Mouse (Mus musculus) urinary bladder, postnatal 36 days (tissue): Measurements from ENCODE around the gene Mon1b.

Source experiments
- DNase-seq, 2 experiments: peaks; one replicate each; pipeline ENCODE4 v3.0.0; 2022; ENCODE audit warnings: low spot score in 2 of 2, mixed read lengths in 1 of 2

Mon1b gene

GRCm38 (mm10) chr8:113634670-113635591 is at the start of gene Mon1b:
TSS of gene Mon1b (plus strand) at chr8:113635587.
- DNase-seq: peak; percentile 96 to 99

GRCm38 (mm10) chr8:113598401-113598800 is 37.0 kb upstream of the Mon1b start:
- no peak for DNase-seq

DNA sequence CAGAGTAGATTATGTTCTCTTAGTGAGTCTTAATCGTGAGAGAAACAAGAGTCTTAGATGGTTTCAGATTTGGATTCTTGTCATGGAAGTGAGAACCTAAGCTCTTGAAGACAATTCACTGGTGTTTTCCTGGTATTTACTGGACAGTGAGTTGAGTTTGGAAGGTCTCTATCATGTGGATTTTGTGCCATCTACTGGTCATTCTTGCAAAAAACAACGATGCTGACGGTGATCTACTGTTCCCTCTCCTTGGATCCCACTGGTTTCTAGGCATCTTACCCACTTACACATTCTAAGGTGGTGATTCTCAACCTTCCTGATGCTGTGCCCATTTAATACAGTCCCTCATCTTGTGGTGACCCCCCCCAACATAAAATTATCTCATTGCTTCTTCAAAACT is 2.8 kb upstream of the Mon1b start:
- no peak for DNase-seq

DNA sequence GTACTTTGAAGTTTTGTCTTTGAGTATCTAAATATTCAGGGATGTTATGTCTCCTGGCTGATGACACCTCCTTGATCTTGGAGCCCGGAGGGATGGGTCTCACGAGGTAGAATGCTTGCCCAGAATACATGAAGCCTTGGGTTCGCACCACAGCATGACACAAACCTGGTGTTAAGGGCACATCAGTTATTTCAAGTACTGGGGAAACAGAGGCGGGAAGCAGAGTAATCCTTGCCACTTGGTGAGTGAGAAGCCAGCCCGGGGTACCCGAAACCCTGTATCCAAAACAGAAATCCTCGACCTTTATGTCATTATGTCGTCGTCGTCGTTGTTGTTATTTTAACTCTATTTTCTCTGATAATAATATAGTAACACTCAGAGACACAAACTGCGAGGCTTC is 1.2 kb upstream of the Mon1b start:
- DNase-seq: no peak

GRCm38 (mm10) chr8:113635592-113636279 is 349 bp downstream of the Mon1b start:
- DNase-seq: no peak

GRCm38 (mm10) chr8:113636280-113636628 is 867 bp downstream of the Mon1b start:
- DNase-seq: no peak

GRCm38 (mm10) chr8:113640357-113640756 is 5.0 kb downstream of the Mon1b start:
- DNase-seq: no peak

GRCm38 (mm10) chr8:113642926-113643325 is 7.5 kb downstream of the Mon1b start, which contains the start of gene Syce1l:
TSS of gene Syce1l (plus strand) at chr8:113643213.
- DNase-seq: no peak

- DNase-seq: peak; percentile 22 to 31
Measured at GRCm38 (mm10) chr8:113643479-113644210, 8.3 kb downstream of the Mon1b start.

DNA sequence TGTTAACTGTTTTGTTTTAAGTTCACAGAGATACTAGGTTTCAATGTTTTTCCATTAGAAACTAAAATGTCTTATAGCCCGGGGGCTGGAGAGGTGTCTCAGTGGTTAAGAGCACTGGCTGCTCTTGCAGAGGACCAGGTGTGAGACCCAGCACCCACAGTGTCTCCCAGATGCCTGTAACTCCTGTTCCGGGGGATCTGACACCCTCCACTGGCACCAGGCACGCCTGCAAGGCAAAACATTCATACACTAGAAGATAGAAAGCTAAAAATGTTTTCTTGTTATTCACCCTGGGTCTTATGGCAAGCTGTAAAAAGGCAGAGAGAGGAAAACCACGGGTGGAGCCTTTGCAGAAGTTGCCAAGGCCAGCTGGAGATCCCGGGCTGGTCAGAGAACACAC is 9.8 kb downstream of the Mon1b start:
- no peak for DNase-seq

DNA sequence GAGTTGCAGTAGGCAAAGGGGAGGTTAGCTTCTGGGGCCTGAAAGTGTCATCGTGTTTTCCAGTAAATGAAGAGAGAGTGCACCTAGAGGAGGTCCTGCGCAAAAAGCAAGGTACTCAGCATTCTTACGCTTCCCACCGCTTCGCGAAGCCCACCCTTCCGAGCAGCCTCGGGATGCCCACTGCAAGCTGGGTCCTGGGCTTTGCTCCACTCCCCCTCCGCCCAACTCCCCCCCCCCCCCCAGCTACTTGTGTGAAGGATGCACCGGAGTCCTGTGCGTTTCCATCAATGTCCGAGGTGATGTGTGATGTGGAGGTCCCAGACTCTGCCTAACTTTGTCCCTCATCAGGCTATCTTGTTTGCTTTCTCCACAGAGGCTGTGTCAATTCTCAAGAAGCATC is 17.1 kb downstream of the Mon1b start:
- no peak for DNase-seq

GRCm38 (mm10) chr8:113653151-113653550 is 17.8 kb downstream of the Mon1b start:
- DNase-seq: no peak

DNA sequence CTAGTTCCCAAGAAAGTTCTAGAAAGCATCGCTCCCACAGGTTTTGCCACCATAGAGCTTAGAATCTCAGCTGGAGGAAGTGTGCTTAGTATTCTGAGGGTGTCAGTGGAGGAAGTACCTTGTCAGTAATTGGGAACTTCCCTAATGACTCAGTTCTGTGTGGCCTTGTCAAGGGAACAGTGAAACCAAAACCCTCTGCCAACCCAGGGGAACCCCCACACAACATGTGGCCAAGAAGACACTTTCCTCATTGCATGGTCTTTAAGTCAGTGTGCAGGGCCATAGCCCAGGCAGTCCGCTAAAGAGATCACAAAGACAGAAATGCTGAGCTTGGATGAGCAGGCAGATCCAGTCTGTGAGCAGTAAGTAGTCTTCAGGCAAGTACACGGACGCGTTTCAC is 20.8 kb downstream of the Mon1b start:
- no peak for DNase-seq

DNA sequence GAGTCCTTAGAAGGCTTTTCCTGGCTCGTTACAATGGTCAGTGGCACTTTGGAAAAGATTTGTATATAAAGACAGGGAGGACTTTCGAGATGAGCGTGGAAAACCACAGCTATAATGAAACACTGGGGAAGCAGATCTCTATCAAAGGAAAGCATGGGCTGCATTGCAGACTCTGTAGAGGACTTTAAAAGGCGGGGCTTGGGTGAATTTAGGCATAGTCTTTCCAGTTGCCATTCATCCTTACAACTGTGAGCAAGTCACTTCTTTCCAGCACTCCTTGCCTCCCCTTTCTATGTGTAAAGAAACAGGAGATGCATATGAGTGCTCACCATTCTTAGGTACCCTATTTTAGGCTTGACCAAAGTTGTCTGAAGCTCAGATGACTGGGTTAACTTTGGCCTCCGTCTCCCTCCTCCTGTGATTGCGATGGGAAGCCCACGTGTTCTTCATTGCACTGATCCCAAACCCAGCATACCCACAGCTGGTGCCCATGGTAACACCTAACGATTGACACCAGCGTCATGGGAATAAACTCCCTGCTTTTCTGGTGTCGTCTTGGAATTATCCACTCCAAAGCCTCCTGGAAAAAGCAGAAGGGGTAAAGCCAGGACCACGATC is 21.4 kb downstream of the Mon1b start:
- no peak for DNase-seq

DNA sequence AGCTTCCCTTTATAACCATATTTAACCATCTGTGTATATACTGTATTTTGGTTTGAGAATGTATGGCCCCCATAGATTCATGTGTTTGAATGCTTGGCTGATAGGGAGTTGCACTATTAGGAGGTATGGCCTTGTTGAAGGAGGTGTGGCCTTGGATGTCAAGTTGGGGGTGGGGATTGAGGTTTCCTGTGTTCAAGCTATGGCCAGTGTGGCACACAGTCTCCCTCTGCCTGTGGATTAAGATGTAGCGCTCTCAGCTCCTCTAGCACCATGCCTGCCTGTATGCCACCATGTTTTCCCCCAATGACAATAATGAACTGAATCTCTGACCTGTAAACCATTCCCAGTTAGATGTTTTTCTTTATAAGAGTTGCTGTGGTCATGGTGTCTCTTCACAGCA is 24.7 kb downstream of the Mon1b start:
- no peak for DNase-seq

DNA sequence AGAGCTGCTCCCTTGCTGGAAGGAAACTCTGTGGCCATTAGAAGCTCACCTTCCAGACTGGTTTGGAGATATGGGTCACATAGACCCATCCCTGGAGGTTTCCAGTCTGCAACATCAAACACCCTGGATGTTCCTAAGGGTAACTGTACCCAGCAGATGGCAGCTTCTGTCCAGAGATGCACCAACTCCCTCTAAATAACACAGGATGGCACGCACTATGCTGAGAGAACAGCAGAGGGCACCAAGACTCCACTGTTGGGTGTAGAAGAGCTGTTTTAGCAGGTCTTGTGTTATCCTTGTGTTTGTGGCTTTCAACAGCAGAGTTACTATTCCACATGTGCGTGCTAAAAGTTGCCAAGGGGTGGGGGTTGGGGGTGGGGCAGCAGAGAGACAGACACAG is 29.2 kb downstream of the Mon1b start:
- DNase-seq: peak; percentile 64 to 79

- no peak for DNase-seq
Measured at GRCm38 (mm10) chr8:113665036-113665435, 29.6 kb downstream of the Mon1b start.

GRCm38 (mm10) chr8:113665951-113666350 is 30.6 kb downstream of the Mon1b start:
- DNase-seq: no peak

DNA sequence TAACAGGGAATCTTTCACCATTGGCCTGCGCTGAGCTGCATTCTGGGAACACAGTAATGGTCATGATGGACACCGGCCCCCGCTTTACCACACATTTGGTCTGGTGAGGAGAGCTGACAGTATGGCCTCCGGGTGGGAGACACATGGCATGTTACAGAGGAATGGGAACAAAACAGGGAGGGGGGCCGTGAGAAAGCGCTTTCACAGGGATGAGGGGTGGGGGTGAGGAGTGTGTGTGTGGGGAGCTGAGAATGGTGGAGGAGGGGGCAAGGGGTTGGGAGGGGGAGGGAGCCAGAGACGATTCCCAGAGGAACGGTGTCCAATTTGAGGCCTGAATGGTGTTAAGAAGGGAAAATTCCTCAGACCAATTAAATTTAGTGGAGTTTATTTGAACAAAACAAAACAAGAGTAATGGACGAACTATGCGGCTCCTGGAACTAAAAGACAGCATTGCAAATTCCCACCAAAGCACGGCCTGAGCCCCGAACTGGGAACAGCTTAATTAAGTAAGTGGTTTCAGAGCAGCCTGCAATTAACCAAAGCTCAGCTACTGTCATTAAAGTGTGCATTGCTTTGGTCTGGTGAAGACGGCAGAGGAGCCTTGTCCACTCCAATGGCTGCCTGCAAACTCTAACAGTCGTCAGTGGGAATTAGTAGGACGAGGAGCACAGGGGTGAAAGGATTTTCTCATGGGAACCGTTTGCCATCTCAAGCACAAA is 31.5 kb downstream of the Mon1b start:
- no peak for DNase-seq

- DNase-seq: no peak
Measured at GRCm38 (mm10) chr8:113669924-113670323, 34.5 kb downstream of the Mon1b start.

DNA sequence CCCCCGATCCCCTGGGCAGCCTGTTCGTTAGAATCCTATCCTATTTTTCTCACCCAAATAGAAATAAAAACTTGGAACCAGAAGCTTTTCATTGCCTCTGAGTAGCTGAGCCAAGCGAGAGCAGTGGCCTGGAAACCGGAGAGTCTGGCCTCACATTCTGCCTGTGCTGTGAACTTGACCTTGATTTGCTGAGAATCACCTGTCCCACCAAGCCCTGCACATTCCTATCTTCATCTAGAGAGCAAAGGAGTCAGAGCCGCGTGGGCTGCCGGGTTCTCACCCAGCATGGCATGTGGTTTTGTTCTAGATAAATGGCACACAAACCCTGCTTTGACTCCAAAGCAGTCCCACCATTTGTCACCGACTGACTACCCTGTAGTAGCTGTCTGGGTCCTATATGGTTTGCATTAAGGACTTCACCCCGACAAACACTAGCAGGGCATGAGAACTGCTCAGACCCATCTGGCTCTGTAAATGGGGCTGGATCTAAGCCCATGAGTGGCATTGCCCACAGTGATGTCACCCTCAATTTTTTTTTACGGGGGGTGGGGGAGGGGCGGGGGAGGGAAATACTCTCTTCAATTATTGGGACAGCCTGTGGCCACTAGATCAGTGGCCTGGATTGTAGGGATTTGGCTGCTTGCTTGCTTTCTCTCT is 37.3 kb downstream of the Mon1b start:
- no peak for DNase-seq
